Mouse (Mus musculus) spleen, postnatal 36 days (tissue): Measurements from ENCODE around the gene Gm5483.
"Not testable (repeated sequence)": the region's sequence is repeated elsewhere in the genome, so short reads cannot be mapped to it uniquely, and the experiment has no call there.

Experiments
- DNase-seq, 2 experiments: peaks; one replicate each; pipeline ENCODE4 v3.0.0; 2022; ENCODE audit warnings: low spot score in 2 of 2, mixed read lengths in 1 of 2

The Gm5483 gene

DNA sequence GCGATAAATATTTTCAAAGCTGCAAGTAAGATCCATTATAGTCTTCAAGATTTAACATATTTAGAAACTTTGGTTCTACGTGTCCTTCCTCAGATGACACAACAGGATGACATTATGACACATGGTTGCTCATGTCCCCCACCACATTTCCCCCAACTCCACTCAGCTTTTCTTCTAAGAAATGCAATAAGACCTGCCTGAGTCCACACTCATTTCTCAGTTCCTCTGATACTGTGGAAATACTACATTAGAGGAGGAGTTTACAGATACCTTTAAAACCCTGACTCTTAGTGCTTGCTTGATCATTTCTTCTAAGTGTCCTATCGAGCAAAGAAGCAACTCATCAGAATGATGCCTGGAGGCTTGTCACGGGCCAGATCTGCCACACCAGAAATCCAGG lies at the start of gene Gm5483:
TSS of gene Gm5483 (plus strand) at position 301 of the 400 bp plus-strand sequence.
- DNase-seq, result not testable (repeated sequence)

DNA sequence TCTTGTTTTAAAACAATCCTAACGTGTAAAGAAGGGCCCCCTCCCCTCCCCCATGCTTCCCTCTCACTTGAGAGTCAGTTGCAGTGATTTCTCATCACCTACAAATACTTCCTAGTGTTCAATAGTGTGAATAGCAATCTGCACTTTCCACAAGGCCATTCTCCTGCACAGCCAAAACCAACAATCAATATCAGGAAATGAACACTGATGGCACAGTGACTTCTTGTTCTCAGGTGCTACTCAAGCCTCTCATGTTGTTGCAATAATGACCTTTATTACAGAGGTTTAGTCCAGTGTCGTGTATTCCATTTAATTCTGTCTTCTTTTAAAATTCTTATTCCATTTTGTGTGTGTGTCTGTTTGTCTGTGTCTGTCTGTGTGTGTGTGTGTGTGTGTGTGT lies 45.8 kb upstream of the Gm5483 start:
- DNase-seq, result no peak

DNA sequence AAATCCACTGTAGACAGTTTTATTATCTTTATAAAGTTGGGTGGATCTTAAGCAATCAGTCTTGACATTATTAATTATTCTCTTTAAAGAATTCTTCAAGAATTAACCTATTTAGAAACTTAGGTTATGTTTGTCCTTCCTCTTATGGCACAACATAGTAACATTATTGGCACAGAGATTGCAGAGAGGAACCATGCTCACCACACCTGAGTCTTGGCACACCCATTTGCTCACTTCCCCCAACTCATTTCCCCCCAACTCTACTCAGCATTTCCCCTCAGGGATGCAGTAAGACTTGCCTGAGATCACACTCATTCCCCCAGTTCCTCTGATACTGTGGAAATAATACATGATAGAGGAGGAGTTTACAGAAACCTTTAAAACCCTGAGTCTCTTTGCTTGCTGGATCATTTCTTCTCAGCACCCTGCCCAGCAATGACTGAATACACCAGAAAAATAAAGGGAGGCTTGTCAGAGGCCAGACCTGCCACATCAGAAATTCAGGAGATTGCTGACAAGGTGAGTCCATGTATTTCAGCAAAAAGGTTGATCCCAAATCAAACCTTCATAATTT lies 27.5 kb upstream of the Gm5483 start, which contains the start of gene Stfa2l1:
TSS of gene Stfa2l1 (plus strand) at position 410 of the 574 bp plus-strand sequence.
- DNase-seq, result no peak

DNA sequence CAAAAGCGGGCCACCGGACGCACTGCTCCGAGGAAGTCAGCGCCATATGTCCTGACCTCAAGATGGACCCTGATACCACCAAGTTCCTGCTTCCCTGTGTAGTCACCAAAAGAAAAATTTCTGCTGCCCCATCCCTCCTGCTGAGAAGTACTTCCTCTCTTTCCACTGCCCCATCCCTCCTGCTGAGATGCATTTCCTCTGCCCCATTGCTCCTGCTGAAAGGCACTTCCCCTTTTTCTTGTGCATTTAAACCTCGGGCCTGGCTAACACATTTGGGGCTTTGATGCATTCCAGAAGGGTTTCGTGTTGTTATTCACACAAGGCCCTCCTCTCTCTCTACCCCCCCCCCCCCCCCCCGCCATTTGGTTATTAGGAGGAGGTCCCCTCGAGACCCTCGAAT lies 16.2 kb upstream of the Gm5483 start:
- DNase-seq, result not testable (repeated sequence)

DNA sequence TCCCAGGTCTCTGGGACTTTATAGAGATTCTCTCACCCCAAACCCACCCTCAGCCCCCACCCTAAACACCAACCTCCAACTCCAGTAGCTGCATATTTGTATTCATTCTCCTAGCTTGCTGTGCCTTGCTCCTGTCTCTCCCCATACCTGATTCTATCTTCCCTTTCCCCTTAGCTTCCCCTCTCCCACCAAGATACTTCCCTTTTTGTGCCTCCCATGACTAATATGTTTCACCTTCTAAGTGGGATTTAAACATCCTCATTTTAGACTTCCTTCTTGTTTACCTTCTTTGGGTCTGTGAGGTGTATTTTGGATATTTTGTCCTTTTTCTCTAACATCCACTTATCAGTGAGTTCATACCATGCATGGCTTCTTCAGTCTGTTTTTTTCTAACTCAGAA lies 7.9 kb upstream of the Gm5483 start:
- no peak for DNase-seq

DNA sequence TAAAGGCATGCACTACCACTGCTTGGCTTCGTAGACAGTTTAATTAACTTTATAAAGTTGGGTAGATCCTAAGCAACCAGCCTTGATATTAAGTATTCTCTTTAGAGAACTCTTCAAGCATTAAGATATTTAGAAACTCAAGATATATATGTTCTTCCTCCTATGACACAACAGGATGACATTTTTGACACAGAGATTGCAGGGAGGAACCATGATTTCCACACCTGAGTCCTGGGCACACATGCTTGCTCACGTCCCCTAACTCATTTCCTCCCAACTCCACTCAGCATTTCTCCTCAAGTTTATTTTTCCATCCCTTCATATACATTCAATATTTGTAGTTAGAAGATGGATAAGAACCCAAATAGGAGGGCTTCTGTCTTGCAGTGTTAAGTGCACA lies 4.1 kb upstream of the Gm5483 start:
- DNase-seq, result no peak

DNA sequence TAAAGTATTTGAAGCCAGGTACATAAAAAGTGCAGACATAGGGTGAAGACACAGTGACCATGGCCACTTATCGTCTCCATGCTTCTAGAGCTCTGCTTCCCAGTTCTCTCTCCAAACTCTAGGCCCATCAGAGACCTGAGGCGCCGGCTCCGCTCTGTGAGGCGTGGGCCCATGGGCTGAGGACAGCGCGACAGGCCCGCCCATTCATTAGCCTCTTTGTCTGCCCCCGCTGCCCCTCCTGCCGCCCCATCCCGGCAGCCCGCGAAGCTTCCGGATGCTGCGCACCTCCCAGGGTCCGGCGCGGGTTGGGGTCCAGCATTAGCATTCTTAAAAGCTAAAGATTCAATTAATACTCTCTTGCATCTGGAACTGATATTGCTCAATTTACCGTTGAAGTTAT lies 15.2 kb downstream of the Gm5483 start:
- DNase-seq, result no peak

DNA sequence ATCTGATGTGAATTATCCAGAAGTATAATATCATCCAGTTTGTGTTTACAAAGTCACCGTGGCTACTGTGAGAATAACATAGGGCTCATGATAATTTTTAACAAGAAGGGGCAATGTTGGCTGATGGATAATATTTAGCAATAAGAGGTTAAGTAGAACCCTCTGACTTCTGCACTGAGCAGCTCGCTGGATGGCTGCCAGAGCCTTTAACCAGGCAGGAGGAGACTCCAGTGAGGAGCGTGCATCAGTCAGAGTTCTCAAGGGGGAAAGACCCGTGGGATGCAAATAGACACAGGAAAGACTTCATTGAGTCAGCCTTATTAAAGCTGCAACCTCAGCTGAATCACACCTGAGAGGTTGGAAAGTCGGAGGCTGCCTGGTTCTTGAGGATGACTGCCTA lies 19.8 kb downstream of the Gm5483 start:
- no peak for DNase-seq

DNA sequence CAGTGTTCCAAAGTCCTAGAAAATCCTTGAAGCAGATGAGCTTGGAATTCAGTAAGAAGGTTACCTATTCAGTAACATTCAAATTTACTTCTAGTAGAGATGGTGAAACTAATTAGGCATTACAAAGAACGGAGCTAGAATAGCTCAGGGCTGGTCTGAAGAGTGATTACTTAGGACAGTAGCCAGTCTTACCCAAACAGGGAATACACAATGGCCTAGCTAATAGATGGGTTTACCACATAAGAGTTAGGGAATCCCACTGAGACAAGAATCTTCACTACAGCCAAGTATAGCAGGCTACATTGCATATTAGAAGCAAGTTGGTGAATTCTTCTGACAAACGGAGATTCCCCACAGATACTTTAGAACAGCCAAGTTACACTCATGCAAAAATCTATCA lies 21.7 kb downstream of the Gm5483 start:
- DNase-seq, result not testable (repeated sequence)

DNA sequence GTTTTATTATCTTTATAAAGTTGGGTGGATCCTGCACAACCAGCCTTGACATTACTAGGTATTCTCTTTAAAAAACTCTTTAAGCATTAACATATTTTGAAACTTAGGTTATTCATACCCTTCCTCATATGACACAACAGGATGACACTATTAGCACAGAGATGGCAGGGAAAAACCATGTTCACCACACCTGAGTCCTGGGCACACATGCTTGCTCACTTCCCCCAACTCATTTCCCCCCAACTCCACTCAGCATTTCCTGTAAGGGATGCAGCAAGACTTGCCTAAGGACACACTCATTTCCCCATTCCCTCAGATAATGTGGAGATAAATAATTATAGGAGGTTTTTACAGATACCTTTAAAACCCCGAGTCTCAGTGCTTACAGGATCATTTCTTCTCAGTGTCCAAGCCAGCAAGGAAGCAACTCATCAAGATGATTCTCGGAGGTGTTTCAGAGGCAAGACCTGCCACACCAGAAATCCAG lies 26.0 kb downstream of the Gm5483 start, which contains the start of gene Gm5416:
TSS of gene Gm5416 (plus strand) at position 437 of the 487 bp plus-strand sequence.
- no peak for DNase-seq

DNA sequence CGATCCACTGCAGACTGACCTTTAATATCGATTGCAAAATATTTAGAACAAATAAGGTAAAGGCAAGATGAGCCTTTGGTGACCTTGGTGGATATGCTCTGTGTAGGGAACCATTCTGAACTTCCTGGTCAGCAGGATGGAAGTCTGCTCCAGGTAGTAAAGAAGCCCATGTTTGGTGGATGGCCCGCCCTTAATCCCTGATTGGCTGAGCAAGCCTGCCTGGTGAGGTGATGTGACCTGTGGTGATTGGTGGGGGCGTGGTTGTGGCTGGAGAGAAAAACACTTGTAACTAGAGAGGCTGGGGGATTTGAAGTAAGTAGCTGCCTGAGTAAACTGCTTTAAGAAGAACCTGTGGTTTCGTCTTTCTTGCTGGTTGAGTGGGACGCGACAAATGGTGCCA lies 37.2 kb downstream of the Gm5483 start, which contains the start of gene 2010005H15Rik:
TSS of gene 2010005H15Rik (plus strand) at position 301 of the 400 bp plus-strand sequence.
- DNase-seq, result not testable (repeated sequence)
